Mouse (Mus musculus) liver, embryonic 11.5 days (tissue): ENCODE measurements around the gene Cntnap2. TPM values are rescaled to one million over a fixed set of nuclear protein-coding genes. Genes with fewer than 3 reads are reported as not detected.

Source experiments
- ATAC-seq: fragments of 200-750 bp; cut with Nextera tagmentation; replicated peaks from 2 replicates; pipeline ENCODE4 v1.8.0; 2017; ENCODE audit warnings: moderate number of reproducible peaks, mild to moderate bottlenecking, moderate TSS enrichment, moderate library complexity; ENCODE audit not compliant: low FRiP score
- DNase-seq: peaks from one replicate; pipeline ENCODE4 v3.0.0-alpha.2; 2017; ENCODE audit warnings: low spot score
- H3K27ac ChIP-seq: fragments of 300-500 bp; sonication (generic); 2 replicates; pipeline ENCODE4 v1.5.1; 2014; ENCODE audit warnings: mild to moderate bottlenecking, low read depth, low read length, control low read depth
- H3K27me3 ChIP-seq: fragments of 300-500 bp; sonication (generic); replicated peaks from 2 replicates; pipeline ENCODE4 v1.6.1; 2014; ENCODE audit warnings: low read length, mixed read lengths; ENCODE audit not compliant: control insufficient read depth, insufficient read depth
- H3K36me3 ChIP-seq: fragments of 300-500 bp; sonication (generic); 2 replicates; pipeline ENCODE4 v1.6.1; 2014; ENCODE audit warnings: mild to moderate bottlenecking, low read length, moderate library complexity, mixed read lengths; ENCODE audit not compliant: control insufficient read depth, insufficient read depth
- H3K4me1 ChIP-seq: fragments of 300-500 bp; sonication (generic); replicated peaks from 2 replicates; pipeline ENCODE4 v1.6.1; 2014; ENCODE audit warnings: low read length, mixed read lengths; ENCODE audit not compliant: control insufficient read depth, insufficient read depth
- H3K4me2 ChIP-seq: fragments of 300-500 bp; sonication (generic); 2 replicates; pipeline ENCODE4 v1.6.1; 2014; ENCODE audit warnings: mild to moderate bottlenecking, control low read depth, moderate library complexity
- H3K4me3 ChIP-seq: fragments of 300-500 bp; sonication (generic); 2 replicates; pipeline ENCODE4 v1.5.1; 2014; ENCODE audit warnings: low read depth, low read length, control low read depth
- H3K9ac ChIP-seq: fragments of 300-500 bp; sonication (generic); 2 replicates; pipeline ENCODE4 v1.6.1; 2014; ENCODE audit warnings: low read depth, low read length, control low read depth
- H3K9me3 ChIP-seq: fragments of 300-500 bp; sonication (generic); 2 replicates; pipeline ENCODE4 v1.6.1; 2016; ENCODE audit warnings: low read length, inconsistent platforms, mixed read lengths; ENCODE audit not compliant: control insufficient read depth
- WGBS: fragments of 180-500 bp; shearing (Covaris S2); extraction: QIAGEN DNeasy Blood & Tissue Kit; methylation state at CpG from one replicate; pipeline ENCODE4 v1.1.7; 2014; 5-methylcytosine and 5-hydroxymethylcytosine counted together
- polyA plus RNA-seq: library from polyadenylated mRNA; unstranded; fragments of >200 nt; fragmentation: Nextera tagmentation; extraction: Ambion mirVana; gene quantifications from 2 replicates; pipeline ENCODE4 v1.2.1, GENCODE M21; 2014

Cntnap2 gene
- polyA plus RNA-seq, 1 experiment from 2014 or later = 1.2 TPM

- no peak overlapping the region for H3K4me3 ChIP-seq
- no peaks in the 10 kb centered on the region for H3K9me3 ChIP-seq
- no peaks in the 10 kb centered on the region for H3K27me3 ChIP-seq
- DNase-seq = no peak
- WGBS = 70% methylated on average over 2 of the region's 2 CpGs
- H3K4me2 ChIP-seq = no peak overlapping the region
- no peak overlapping the region for H3K9ac ChIP-seq
- ATAC-seq = no peak
- no peak overlapping the region for H3K27ac ChIP-seq
- H3K4me1 ChIP-seq = no peaks in the 10 kb centered on the region
- H3K36me3 ChIP-seq = no peaks in the 10 kb centered on the region
Observed at GRCm38 (mm10) chr6:46398725-46399589, 1339.8 kb downstream of the Cntnap2 start.

GRCm38 (mm10) chr6:46414154-46414553 is 1355.0 kb downstream of the Cntnap2 start:
- no peak for DNase-seq
- Histone ChIP-seq H3K9me3 (no peaks in the 10 kb centered on the region), H3K4me1 (no peaks in the 10 kb centered on the region), H3K27ac (no peak overlapping the region), H3K4me3 (no peak overlapping the region), H3K36me3 (no peaks in the 10 kb centered on the region), H3K27me3 (no peaks in the 10 kb centered on the region), H3K9ac (no peak overlapping the region), H3K4me2 (no peak overlapping the region)
- ATAC-seq = no peak

GRCm38 (mm10) chr6:46414562-46414961 is 1355.4 kb downstream of the Cntnap2 start:
- Histone ChIP-seq H3K9me3 (no peaks in the 10 kb centered on the region), H3K36me3 (no peaks in the 10 kb centered on the region), H3K27me3 (no peaks in the 10 kb centered on the region), H3K4me3 (no peak overlapping the region), H3K9ac (no peak overlapping the region), H3K27ac (no peak overlapping the region), H3K4me1 (no peaks in the 10 kb centered on the region), H3K4me2 (no peak overlapping the region)
- DNase-seq = no peak
- WGBS = 91% methylated on average over 4 of the region's 4 CpGs
- ATAC-seq = no peak

GRCm38 (mm10) chr6:46419827-46420226 is 1360.7 kb downstream of the Cntnap2 start:
- no peak overlapping the region for H3K9ac ChIP-seq
- H3K27ac ChIP-seq = no peak overlapping the region
- no peaks in the 10 kb centered on the region for H3K4me1 ChIP-seq
- ATAC-seq (no peak), DNase-seq (no peak)
- H3K4me3 ChIP-seq = no peak overlapping the region
- no peaks in the 10 kb centered on the region for H3K9me3 ChIP-seq
- no peaks in the 10 kb centered on the region for H3K27me3 ChIP-seq
- no peaks in the 10 kb centered on the region for H3K36me3 ChIP-seq
- H3K4me2 ChIP-seq = no peak overlapping the region

- DNase-seq (no peak), ATAC-seq (no peak)
- no peaks in the 10 kb centered on the region for H3K27me3 ChIP-seq
- no peaks in the 10 kb centered on the region for H3K4me1 ChIP-seq
- H3K9me3 ChIP-seq = no peaks in the 10 kb centered on the region
- H3K9ac ChIP-seq = no peak overlapping the region
- no peaks in the 10 kb centered on the region for H3K36me3 ChIP-seq
- no peak overlapping the region for H3K27ac ChIP-seq
- no peak overlapping the region for H3K4me2 ChIP-seq
- H3K4me3 ChIP-seq = no peak overlapping the region
Observed at GRCm38 (mm10) chr6:46420349-46420748, 1361.2 kb downstream of the Cntnap2 start.

GRCm38 (mm10) chr6:46428231-46428630 is 1369.1 kb downstream of the Cntnap2 start:
- DNase-seq (no peak), ATAC-seq (no peak)
- no peak overlapping the region for H3K4me3 ChIP-seq
- H3K4me1 ChIP-seq = no peaks in the 10 kb centered on the region
- no peak overlapping the region for H3K9ac ChIP-seq
- WGBS = 59% methylated on average over 5 of the region's 5 CpGs
- no peak overlapping the region for H3K27ac ChIP-seq
- H3K9me3 ChIP-seq = no peaks in the 10 kb centered on the region
- no peaks in the 10 kb centered on the region for H3K36me3 ChIP-seq
- H3K4me2 ChIP-seq = no peak overlapping the region
- no peaks in the 10 kb centered on the region for H3K27me3 ChIP-seq

- Histone ChIP-seq H3K4me2 (no peak overlapping the region), H3K9me3 (no peaks in the 10 kb centered on the region), H3K27ac (no peak overlapping the region), H3K36me3 (no peaks in the 10 kb centered on the region), H3K4me3 (no peak overlapping the region), H3K4me1 (no peaks in the 10 kb centered on the region), H3K9ac (no peak overlapping the region), H3K27me3 (no peaks in the 10 kb centered on the region)
- DNase-seq = no peak
- ATAC-seq = no peak
- WGBS = 74% methylated on average over 2 of the region's 2 CpGs
Observed at GRCm38 (mm10) chr6:46450917-46451638, 1391.9 kb downstream of the Cntnap2 start.

GRCm38 (mm10) chr6:46472683-46473082 is 1413.5 kb downstream of the Cntnap2 start:
- Histone ChIP-seq H3K4me2 (no peak overlapping the region), H3K27ac (no peak overlapping the region), H3K9ac (no peak overlapping the region), H3K4me1 (no peaks in the 10 kb centered on the region), H3K27me3 (no peaks in the 10 kb centered on the region), H3K36me3 (no peaks in the 10 kb centered on the region), H3K9me3 (no peaks in the 10 kb centered on the region), H3K4me3 (no peak overlapping the region)
- no peak for DNase-seq
- WGBS = 66% methylated on average over 4 of the region's 4 CpGs
- ATAC-seq = no peak

- H3K9ac ChIP-seq = no peak overlapping the region
- no peak for DNase-seq
- no peak overlapping the region for H3K27ac ChIP-seq
- no peak overlapping the region for H3K4me2 ChIP-seq
- H3K27me3 ChIP-seq = no peaks in the 10 kb centered on the region
- H3K9me3 ChIP-seq = no peaks in the 10 kb centered on the region
- no peak overlapping the region for H3K4me3 ChIP-seq
- 74% methylated on average over 3 of the region's 3 CpGs for WGBS
- no peak for ATAC-seq
- no peaks in the 10 kb centered on the region for H3K36me3 ChIP-seq
- no peaks in the 10 kb centered on the region for H3K4me1 ChIP-seq
Observed at GRCm38 (mm10) chr6:46484392-46484791, 1425.2 kb downstream of the Cntnap2 start.
